Mouse (Mus musculus): ENCODE results near the gene Gm38655.

- TF ChIP-seq CTCF (IDR thresholded peaks at IDR 0.05; ENCODE audit: low read depth) (no peak), EP300 (IDR thresholded peaks at IDR 0.05; ENCODE audit: low read depth) (no peak)
Measured at GRCm38 (mm10) chr17:25162161-25162560, 13.1 kb downstream of the Gm38655 start, which contains the start of gene Ccdc154.

Measured in liver, embryonic 14.5 days (tissue).